Mouse (Mus musculus) left cerebral cortex, adult 2 months (tissue): ENCODE data around the gene Gm3417. TPM values are rescaled to one million over a fixed set of nuclear protein-coding genes. Genes with fewer than 3 reads are reported as not detected.
"Not testable (repeated sequence)": the region's sequence is repeated elsewhere in the genome, so short reads cannot be mapped to it uniquely, and the experiment has no call there.

Source experiments
- DNase-seq, 2 experiments: peaks; one replicate each; pipeline ENCODE4 v3.0.0; 2021 to 2022; ENCODE audit warnings: low spot score in 2 of 2, mixed read lengths in 1 of 2; ENCODE audit errors: extremely low spot score in 1 of 2
- H3K27ac ChIP-seq: fragments of 200-600 bp; 2 replicates; pipeline ENCODE4 v1.8.1; 2022
- H3K4me3 ChIP-seq: fragments of 200-600 bp; 2 replicates; pipeline ENCODE4 v1.8.1; 2022
- CTCF ChIP-seq: fragments of 200-600 bp; IDR thresholded peaks from 2 replicates; pipeline ENCODE4 v1.8.1; 2022; ENCODE audit warnings: antibody characterized with exemption, mild to moderate bottlenecking, moderate library complexity
- intact Hi-C: fragments of 180-260 bp; cut with DNase I; formaldehyde crosslinking; loops from one replicate; pipeline ENCODE4 v1.15.1; 2025
- total RNA-seq, 2 experiments: library from RNA; stranded (reverse); gene quantifications; 2 replicates each; pipeline ENCODE4 v1.2.3; 2021

The Gm3417 gene
- total RNA-seq, 2 experiments from 2014 or later: not detected

GRCm38 (mm10) chr17:14961557-14962154 lies 16.9 kb downstream of the Gm3417 start:
- DNase-seq, H3K27ac ChIP-seq, H3K4me3 ChIP-seq, intact Hi-C loops: not testable (repeated sequence)

GRCm38 (mm10) chr17:14960951-14961556 lies 17.5 kb downstream of the Gm3417 start, which contains the start of gene Phf10:
Gene Phf10, minus strand, starts transcription at chr17:14961273.
- peak; percentile 25 to 46 for DNase-seq
- H3K27ac ChIP-seq, intact Hi-C loops: not testable (repeated sequence)
- peak within 1 kb of the TSS; percentile 62 for H3K4me3 ChIP-seq

GRCm38 (mm10) chr17:14960520-14960919 lies 18.1 kb downstream of the Gm3417 start:
- intact Hi-C loops: no loop called here
- peak overlapping the region; percentile 62 for H3K4me3 ChIP-seq
- DNase-seq: no peak
- H3K27ac ChIP-seq: no peak overlapping the region; the same call in 1 of the 2 replicates
- TF ChIP-seq CTCF: no peak

GRCm38 (mm10) chr17:14959979-14960378 lies 18.6 kb downstream of the Gm3417 start:
- intact Hi-C loops: no loop called here
- H3K27ac ChIP-seq: no peak overlapping the region; the same call in 1 of the 2 replicates
- DNase-seq: no peak
- peak overlapping the region; percentile 62; the same call in 1 of the 2 replicates for H3K4me3 ChIP-seq
- no peak for TF ChIP-seq CTCF

GRCm38 (mm10) chr17:14958686-14959327 lies 19.8 kb downstream of the Gm3417 start:
- intact Hi-C loops: no loop called here
- DNase-seq: no peak
- TF ChIP-seq CTCF: no peak
- Histone ChIP-seq H3K27ac (no peak overlapping the region), H3K4me3 (no peak overlapping the region)

GRCm38 (mm10) chr17:14953452-14953851 lies 25.1 kb downstream of the Gm3417 start:
- Histone ChIP-seq H3K4me3 (no peak overlapping the region), H3K27ac (no peak overlapping the region)
- intact Hi-C loops: no loop called here
- DNase-seq: no peak
- no peak for TF ChIP-seq CTCF

GRCm38 (mm10) chr17:14949161-14949827 lies 29.3 kb downstream of the Gm3417 start:
- DNase-seq: no peak
- Histone ChIP-seq H3K4me3 (no peak overlapping the region), H3K27ac (0 out of 2 replicates have a peak overlapping the region, but pooled peaks have one; percentile 4)
- intact Hi-C loops: no loop called here
- TF ChIP-seq CTCF: no peak

- Histone ChIP-seq H3K4me3 (no peak overlapping the region), H3K27ac (no peak overlapping the region)
- no peak for DNase-seq
- intact Hi-C loops: no loop called here
- TF ChIP-seq CTCF: no peak
Observed at GRCm38 (mm10) chr17:14944551-14944950, 34.0 kb downstream of the Gm3417 start.

- intact Hi-C loops: no loop called here
- Histone ChIP-seq H3K4me3 (peak overlapping the region; percentile 90), H3K27ac (peak overlapping the region; percentile 85)
- TF ChIP-seq CTCF: no peak
- DNase-seq: peak in 1 of 2 experiments; percentile 13
Observed at GRCm38 (mm10) chr17:14943729-14944059, 34.9 kb downstream of the Gm3417 start.

GRCm38 (mm10) chr17:14943009-14943728 lies 35.4 kb downstream of the Gm3417 start, which contains the start of the genes Wdr27 and 1600012H06Rik:
Gene Wdr27, minus strand, starts transcription at chr17:14943158.
Gene 1600012H06Rik, plus strand, starts transcription at chr17:14943184.
- peak; percentile 98 to 99 for DNase-seq
- peak within 1 kb of the TSS; percentile 90 for H3K4me3 ChIP-seq
- no peak; the same call in 1 of the 2 replicates for TF ChIP-seq CTCF
- intact Hi-C loops: no loop called here
- H3K27ac ChIP-seq: peak within 1 kb of the TSS; percentile 85

- H3K4me3 ChIP-seq: peak overlapping the region; percentile 90
- H3K27ac ChIP-seq, intact Hi-C loops: not testable (repeated sequence)
- DNase-seq: peak; percentile 11 to 15
Observed at GRCm38 (mm10) chr17:14942181-14942580, 36.4 kb downstream of the Gm3417 start.
